Mouse (Mus musculus) right cerebral cortex, adult 18-20 months (tissue): Measurements from ENCODE around the gene Fancd2os.
A peak's percentile ranks its signal among the peaks of the same experiment; 100 is the strongest.

ENCODE experiments used
- DNase-seq: peaks from one replicate; pipeline ENCODE4 v3.0.0; 2022; ENCODE audit warnings: mixed read lengths

The Fancd2os gene

DNA sequence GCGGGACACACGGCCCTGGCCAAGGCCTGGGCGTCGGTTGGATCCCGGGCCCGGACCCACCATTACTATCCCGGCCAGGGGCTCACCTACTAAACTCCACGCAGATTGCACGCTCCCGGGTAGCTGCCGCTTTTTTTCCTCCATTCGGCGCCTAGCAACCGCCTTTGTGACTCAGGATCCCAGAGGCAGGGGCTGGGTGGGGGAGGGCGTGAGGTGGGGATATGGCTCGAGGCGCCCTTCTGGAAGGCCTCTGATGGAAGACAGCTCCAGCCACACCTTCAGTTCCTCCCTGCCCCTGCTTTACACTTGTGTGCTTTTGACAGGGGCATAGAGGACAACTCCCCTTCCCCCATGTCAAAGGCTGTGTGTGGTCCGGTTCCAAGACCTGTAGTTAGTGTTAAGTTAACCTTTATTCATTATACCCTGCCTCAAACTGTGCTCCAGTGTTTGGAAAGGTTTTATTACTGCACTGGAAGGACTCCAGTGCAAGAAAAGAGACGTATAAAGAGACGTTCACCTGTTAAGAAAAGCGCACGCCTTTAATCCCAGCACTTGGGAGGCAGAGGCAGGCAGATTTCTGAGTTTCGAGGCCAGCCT lies at the start of gene Fancd2os:
TSS of gene Fancd2os (minus strand) at position 173 of the 597 bp plus-strand sequence.
- no peak for DNase-seq

DNA sequence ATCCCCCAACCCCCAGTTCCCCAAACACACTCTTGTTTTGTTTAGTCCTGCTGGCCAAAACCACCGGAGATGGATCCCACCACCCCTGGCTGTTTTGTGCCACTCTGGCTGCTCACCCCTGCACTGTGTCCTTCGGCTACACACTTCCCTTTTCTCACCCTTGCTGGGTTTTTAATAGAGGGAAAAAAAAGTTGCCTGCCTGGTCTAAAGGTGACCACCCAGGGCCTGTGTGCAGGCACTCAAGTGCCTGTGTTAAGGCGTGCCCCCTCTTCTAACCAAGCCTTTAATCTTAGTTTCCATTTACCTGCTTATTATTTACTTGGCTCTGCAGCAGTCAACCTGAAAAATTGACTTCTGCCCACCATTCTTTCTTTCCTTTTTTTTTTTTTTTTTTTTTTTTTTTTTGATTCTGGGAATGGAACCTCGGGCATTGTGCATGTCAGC lies 49.7 kb upstream of the Fancd2os start:
- no peak for DNase-seq

GRCm38 (mm10) chr6:113649346-113650196 lies 49.1 kb upstream of the Fancd2os start:
- no peak for DNase-seq

DNA sequence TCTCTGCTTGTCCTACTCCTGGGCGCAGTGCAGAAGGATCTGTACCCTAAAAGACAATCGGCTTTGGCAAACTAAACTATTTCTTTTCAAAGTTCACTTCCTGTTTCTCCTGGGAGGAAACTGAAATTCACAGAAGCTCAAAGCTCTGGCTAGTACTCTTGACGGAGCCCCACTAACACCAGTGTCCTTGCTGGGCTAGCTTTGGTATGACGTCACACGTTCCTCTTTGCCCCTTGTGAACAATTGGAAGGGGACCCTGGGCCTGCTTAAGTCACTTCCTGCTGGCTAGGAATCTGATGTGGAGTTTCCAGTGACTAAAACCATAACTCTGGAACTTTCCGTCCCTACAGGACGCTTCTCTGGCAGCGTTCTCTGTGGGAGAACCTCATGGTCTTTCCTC lies 44.3 kb upstream of the Fancd2os start:
- DNase-seq = peak; percentile 37

DNA sequence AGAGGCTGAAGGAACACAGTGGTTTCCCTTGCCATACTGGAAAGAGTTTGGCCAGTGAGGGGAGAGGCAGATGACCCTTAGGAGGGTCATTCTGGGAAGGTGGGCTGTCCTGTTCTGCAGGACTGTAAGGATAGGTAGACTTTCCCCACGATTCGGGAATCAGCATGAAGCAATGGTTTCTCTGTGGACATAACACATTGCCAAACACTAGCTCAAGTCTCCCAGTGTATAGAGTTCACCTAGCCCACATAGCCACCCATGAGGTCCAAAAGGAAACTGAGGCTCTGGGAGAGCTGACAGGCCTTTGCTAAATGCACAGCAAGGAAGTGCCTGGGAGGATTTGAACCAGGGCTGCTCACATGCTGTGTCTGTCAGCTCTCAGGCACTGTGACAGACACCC lies 43.5 kb upstream of the Fancd2os start:
- no peak for DNase-seq

DNA sequence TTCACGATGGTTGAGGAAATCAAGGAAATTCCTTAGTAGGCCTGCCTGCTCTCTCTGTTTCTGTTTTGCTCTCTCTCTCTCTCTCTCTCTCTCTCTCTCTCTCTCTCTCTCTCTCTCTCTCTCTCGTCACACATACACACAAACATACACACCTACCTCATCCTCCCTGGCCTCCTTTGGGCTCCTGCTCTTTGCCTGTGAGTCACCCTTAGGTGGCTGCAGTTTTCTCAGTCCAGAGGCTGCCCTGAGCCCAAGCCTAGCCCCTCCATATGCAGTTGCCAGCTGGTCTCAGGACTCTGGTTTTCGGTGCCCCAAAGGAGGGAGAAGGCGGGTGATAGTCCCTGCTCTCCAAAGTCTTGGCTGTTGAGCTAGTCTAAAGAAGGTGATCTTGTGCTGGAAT lies 42.5 kb upstream of the Fancd2os start:
- no peak for DNase-seq

DNA sequence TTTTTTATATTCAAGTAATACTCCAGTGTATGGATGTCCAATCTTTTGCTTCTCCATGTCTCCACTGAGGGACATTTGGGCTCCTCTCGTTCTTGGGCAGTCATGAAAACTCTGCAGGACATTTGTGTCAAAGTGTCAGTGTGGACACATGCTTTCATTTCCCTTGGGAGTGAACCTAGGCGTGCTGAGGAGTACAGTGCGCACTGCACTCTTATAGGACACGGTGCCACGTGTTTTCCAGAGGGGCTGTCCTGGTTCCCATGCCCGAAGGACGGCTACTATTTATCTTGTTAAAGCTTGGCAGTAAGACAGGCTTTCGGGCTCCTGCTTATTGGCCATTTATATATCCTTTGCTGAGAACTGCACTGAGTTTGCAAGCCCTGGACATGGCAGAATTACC lies 42.1 kb upstream of the Fancd2os start:
- no peak for DNase-seq

GRCm38 (mm10) chr6:113639201-113639600 lies 38.7 kb upstream of the Fancd2os start:
- no peak for DNase-seq

DNA sequence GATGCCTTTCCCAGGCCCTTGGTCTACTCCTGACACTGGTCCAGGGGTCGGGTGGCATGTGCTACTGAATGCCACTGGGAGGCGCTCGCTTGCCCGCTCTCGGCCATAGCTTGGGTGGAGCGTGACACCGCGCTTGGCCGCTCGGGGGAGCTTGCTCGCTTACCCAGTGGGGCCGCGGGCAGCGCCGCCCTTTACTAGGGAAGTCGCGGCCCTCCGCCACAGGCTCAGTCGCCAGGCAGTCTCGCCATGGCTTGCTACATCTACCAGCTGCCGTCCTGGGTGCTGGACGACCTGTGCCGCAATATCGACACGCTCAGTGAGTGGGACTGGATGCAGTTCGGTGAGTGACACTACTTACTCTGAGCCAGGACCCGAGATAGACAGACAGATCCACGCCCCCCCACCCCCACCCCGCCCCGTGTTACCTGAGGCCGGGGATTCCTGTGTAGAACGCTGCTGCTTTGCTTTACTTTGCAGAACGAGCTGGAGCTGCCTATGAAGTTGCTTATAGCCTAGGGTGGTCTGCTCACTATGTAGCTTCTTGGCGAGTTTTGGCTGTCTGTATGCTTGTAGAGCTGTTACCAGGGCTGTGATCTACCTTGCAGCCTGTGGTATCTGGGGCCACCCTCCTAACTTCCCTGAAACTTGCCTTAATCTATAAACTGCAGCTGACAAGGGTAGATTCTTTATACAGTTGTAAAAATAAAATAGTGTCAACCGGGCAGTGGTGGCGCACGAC lies 38.0 kb upstream of the Fancd2os start, which contains the start of gene Irak2:
TSS of gene Irak2 (plus strand) at position 166 of the 739 bp plus-strand sequence.
- DNase-seq = peak; percentile 95

DNA sequence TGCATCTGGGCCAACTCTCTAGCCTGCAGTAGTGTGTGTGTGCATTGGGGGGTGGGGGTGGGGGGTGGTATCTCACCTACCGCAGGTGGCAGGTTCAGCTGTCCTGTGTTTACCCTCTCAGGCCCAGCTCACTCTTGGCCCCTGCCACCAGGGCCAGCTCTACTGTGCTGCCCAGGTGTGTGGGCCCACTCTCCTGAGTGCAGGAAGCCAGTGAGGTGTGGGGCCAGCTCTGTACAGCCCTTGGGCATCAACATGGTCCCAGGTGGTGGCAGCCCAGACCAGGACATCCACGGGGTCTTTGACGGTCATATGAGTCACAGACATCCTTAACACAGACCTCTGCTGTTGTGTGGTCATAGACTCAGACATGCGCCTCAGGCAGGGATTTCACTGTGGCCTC lies 32.3 kb upstream of the Fancd2os start:
- no peak for DNase-seq

- peak; percentile 32 for DNase-seq
Measured at GRCm38 (mm10) chr6:113630322-113630721, 29.8 kb upstream of the Fancd2os start.

- no peak for DNase-seq
Measured at GRCm38 (mm10) chr6:113624989-113625770, 24.7 kb upstream of the Fancd2os start.

- peak; percentile 87 for DNase-seq
Measured at GRCm38 (mm10) chr6:113623941-113624751, 23.6 kb upstream of the Fancd2os start, which contains the start of gene Vhl. TSS of gene Vhl (plus strand) at chr6:113623959.

DNA sequence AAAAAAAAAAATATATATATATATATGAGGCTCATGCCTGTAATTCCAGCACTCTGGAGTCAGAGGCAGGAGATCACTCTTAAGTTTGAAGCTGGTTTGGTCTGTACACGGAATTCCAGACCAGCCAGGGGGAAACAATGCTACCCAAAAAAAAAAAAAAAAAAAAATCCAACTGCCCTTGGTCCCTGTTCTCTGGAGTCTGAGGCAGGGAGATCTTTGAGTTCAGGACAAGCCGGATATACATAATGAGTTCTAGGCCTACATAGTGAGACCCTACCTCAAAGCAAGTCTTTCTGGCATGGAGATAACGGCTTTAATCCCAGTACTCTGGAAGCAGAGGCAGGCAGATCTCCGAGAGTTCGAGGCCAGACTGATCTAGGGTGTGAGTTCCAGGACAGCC lies 22.9 kb upstream of the Fancd2os start:
- no peak for DNase-seq

DNA sequence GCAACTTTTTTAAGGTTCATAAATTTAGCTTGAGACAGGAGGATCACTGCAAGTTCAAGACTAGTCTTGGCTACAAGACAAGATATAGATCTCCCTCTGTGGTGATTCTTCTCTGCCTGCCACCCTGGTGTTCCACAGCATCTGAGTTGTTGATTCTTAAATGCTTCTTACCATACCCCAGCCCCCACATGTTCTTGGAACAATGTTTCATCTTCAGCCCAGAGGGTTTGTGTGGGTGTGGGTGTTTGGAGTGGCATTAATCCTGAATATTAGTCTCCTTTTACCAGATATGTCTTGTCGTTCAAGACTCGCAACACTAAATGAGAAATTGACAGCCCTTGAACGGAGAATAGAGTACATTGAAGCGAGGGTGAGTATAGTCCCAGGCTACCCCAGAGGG lies 15.0 kb upstream of the Fancd2os start:
- peak; percentile 32 for DNase-seq

- peak; percentile 62 for DNase-seq
Measured at GRCm38 (mm10) chr6:113614997-113615396, 14.5 kb upstream of the Fancd2os start.

GRCm38 (mm10) chr6:113614152-113614551 lies 13.6 kb upstream of the Fancd2os start:
- peak; percentile 61 for DNase-seq

- DNase-seq = peak; percentile 69
Measured at GRCm38 (mm10) chr6:113612258-113612969, 11.9 kb upstream of the Fancd2os start.

GRCm38 (mm10) chr6:113609293-113609692 lies 8.8 kb upstream of the Fancd2os start:
- no peak for DNase-seq

- DNase-seq = no peak
Measured at GRCm38 (mm10) chr6:113608871-113609270, 8.4 kb upstream of the Fancd2os start.

GRCm38 (mm10) chr6:113605224-113605545 lies 4.7 kb upstream of the Fancd2os start:
- DNase-seq = no peak
